Comparison of ENCODE assay signal across 8 mouse cellular contexts in genomic region chr14:78848941-78849911, GRCm38 (mm10). TPM values are rescaled to one million over a fixed set of nuclear protein-coding genes. Genes with fewer than 3 reads are reported as not detected.
DNase-seq lines count a peak whose midpoint lies in the region; ATAC-seq and TF ChIP-seq lines count a peak whose summit lies in the region.

TSS of gene Vwa8 (plus strand) at chr14:78849052.

- peak within 1 kb of the TSS; percentile 86 for H3K4me3 ChIP-seq in embryonic facial prominence, embryonic 12.5 days
- peak within 1 kb of the TSS; percentile 58 for H3K4me3 ChIP-seq in limb, embryonic 11.5 days (ENCODE audit: low read depth, low read length)
- peak within 1 kb of the TSS; percentile 72 for H3K4me3 ChIP-seq in midbrain, embryonic 13.5 days (replicated peaks)
- peak within 1 kb of the TSS; percentile 94 for H3K4me3 ChIP-seq in small intestine, adult 2 months (ENCODE audit: low read depth, low read length)

- DNase-seq in 3134 (ENCODE audit: extremely low read depth, insufficient read length, low spot score): peak; percentile 86
- peak; percentile 92 for DNase-seq in adrenal gland, postnatal 25 days
- DNase-seq in heart, adult 18-20 months: peak; percentile 93
- peak; percentile 94 for DNase-seq in kidney, adult 18-20 months
- peak; percentile 90 for DNase-seq in limb, embryonic 11.5 days (ENCODE audit: low spot score)

- H3K9me3 ChIP-seq in embryonic facial prominence, embryonic 12.5 days: no peaks in the 10 kb centered on the region
- H3K9me3 ChIP-seq in limb, embryonic 11.5 days (ENCODE audit: control insufficient read depth, low read length): no peaks in the 10 kb centered on the region
- H3K9me3 ChIP-seq in midbrain, embryonic 13.5 days: no peaks in the 10 kb centered on the region

- H3K27ac ChIP-seq in embryonic facial prominence, embryonic 12.5 days: peak within 1 kb of the TSS; percentile 83
- peak within 1 kb of the TSS; percentile 72 for H3K27ac ChIP-seq in limb, embryonic 11.5 days (replicated peaks; ENCODE audit: low read depth, low read length)
- H3K27ac ChIP-seq in midbrain, embryonic 13.5 days: peak within 1 kb of the TSS; percentile 78
- H3K27ac ChIP-seq in small intestine, adult 2 months (ENCODE audit: insufficient read depth, low read depth, low read length): peak within 1 kb of the TSS; percentile 90

- peak; percentile 88 for ATAC-seq in embryonic facial prominence, embryonic 12.5 days (ENCODE audit: insufficient number of reproducible peaks, insufficient read depth, low FRiP score, low TSS enrichment)
- ATAC-seq in limb, embryonic 11.5 days (ENCODE audit: insufficient number of reproducible peaks, low FRiP score, low TSS enrichment, low read depth): peak; percentile 89
- ATAC-seq in midbrain, embryonic 13.5 days: peak; percentile 96

- peak within 1 kb of the TSS; percentile 84 for H3K9ac ChIP-seq in embryonic facial prominence, embryonic 12.5 days
- peak within 1 kb of the TSS; percentile 79 for H3K9ac ChIP-seq in limb, embryonic 11.5 days (ENCODE audit: low read length)
- H3K9ac ChIP-seq in midbrain, embryonic 13.5 days (replicated peaks): peak within 1 kb of the TSS; percentile 88

- peak within 1 kb of the TSS; percentile 77 for H3K4me2 ChIP-seq in embryonic facial prominence, embryonic 12.5 days (replicated peaks)
- H3K4me2 ChIP-seq in limb, embryonic 11.5 days (ENCODE audit: low read depth, severe bottlenecking): peak within 1 kb of the TSS; percentile 52
- H3K4me2 ChIP-seq in midbrain, embryonic 13.5 days (replicated peaks): peak within 1 kb of the TSS; percentile 65

- no peaks in the 10 kb centered on the region for H3K36me3 ChIP-seq in embryonic facial prominence, embryonic 12.5 days
- H3K36me3 ChIP-seq in limb, embryonic 11.5 days (ENCODE audit: control insufficient read depth, insufficient read depth, low read length): no peaks in the 10 kb centered on the region
- H3K36me3 ChIP-seq in midbrain, embryonic 13.5 days: no peaks in the 10 kb centered on the region
- no peaks in the 10 kb centered on the region for H3K36me3 ChIP-seq in small intestine, adult 2 months (ENCODE audit: control insufficient read depth, insufficient read depth, low read length)

- TF ChIP-seq POLR2A in small intestine, adult 2 months (IDR thresholded peaks at IDR 0.05; ENCODE audit: low read depth, low read length): peak; percentile 37; the same call in 1 of the 2 replicates

- H3K4me1 ChIP-seq in embryonic facial prominence, embryonic 12.5 days: peaks cover 9% of the 10 kb centered on the region
- 0 out of 2 replicates have a peak, but pooled peaks cover 3% of the 10 kb centered on the region for H3K4me1 ChIP-seq in limb, embryonic 11.5 days (ENCODE audit: control insufficient read depth, insufficient read depth, low read length)
- peaks cover 13% of the 10 kb centered on the region for H3K4me1 ChIP-seq in midbrain, embryonic 13.5 days (replicated peaks)
- H3K4me1 ChIP-seq in small intestine, adult 2 months (ENCODE audit: control insufficient read depth, insufficient read depth, insufficient read length, low read length): peaks cover 12% of the 10 kb centered on the region; the same call in 1 of the 2 replicates

- 0 out of 2 replicates have a peak, but pooled peaks have one; percentile 9 for TF ChIP-seq CTCF in small intestine, adult 2 months (IDR thresholded peaks at IDR 0.05; ENCODE audit: extremely low read depth, insufficient read length, insufficient replicate concordance, low read depth, low read length)

- H3K27me3 ChIP-seq in embryonic facial prominence, embryonic 12.5 days: no peaks in the 10 kb centered on the region
- no peaks in the 10 kb centered on the region for H3K27me3 ChIP-seq in limb, embryonic 11.5 days (ENCODE audit: control insufficient read depth, insufficient read depth, low read length)
- H3K27me3 ChIP-seq in midbrain, embryonic 13.5 days: no peaks in the 10 kb centered on the region
- H3K27me3 ChIP-seq in small intestine, adult 2 months (ENCODE audit: control insufficient read depth, insufficient read depth, low read length): no peaks in the 10 kb centered on the region

- WGBS in embryonic facial prominence, embryonic 12.5 days: 2% methylated on average over 61 of the region's 61 CpGs
- 3% methylated on average over 54 of the region's 61 CpGs for WGBS in limb, embryonic 11.5 days
- 2% methylated on average over 61 of the region's 61 CpGs for WGBS in midbrain, embryonic 13.5 days
- WGBS in small intestine, adult 2 months: 1% methylated on average over 60 of the region's 61 CpGs

RNA-seq across cellular contexts. Expression of gene Vwa8, which starts in this region (rescaled TPM):
- 136 and 144 TPM in 2 replicates for total RNA-seq in adrenal gland, postnatal 25 days (2021)
- 10.3 and 10.6 TPM in 2 replicates for polyA plus RNA-seq in embryonic facial prominence, embryonic 12.5 days (2016; fragmentation: Nextera tagmentation; extraction: Ambion mirVana)
- total RNA-seq in heart, adult 18-20 months (2021): 100 to 1,000 TPM; 177 to 181 TPM
- polyA plus RNA-seq in limb, embryonic 11.5 days (2014; fragmentation: Nextera tagmentation; extraction: Ambion mirVana): 10.2 and 10.5 TPM in 2 replicates
- 5.0 and 5.7 TPM in 2 replicates for polyA plus RNA-seq in midbrain, embryonic 13.5 days (2015; fragmentation: Nextera tagmentation; extraction: Ambion mirVana)
- polyA plus RNA-seq in small intestine, adult 2 months (2012; rRNA removed): 8.6 and 11.2 TPM in 2 replicates

Comparison
In these comparisons a context has a peak if more than half of its experiments do, and no peak if none do; other contexts are left out.
1. Peak in every context shown above with its lines: DNase-seq, ATAC-seq, H3K4me3 ChIP-seq and H3K27ac ChIP-seq.